Mouse (Mus musculus) liver, adult 2 months (tissue): ENCODE results near the gene Otog.

Source experiments
- CTCF ChIP-seq: fragments of 200-500 bp; IDR thresholded peaks from 2 replicates; pipeline ENCODE4 v1.5.1; 2011; ENCODE audit warnings: low read depth, low read length, control low read depth
- POLR2A ChIP-seq: fragments of 200-500 bp; IDR thresholded peaks from 2 replicates; pipeline ENCODE4 v1.6.1; 2011; ENCODE audit warnings: low read length, control low read depth; ENCODE audit not compliant: insufficient read depth; ENCODE audit errors: extremely low read depth

GRCm38 (mm10) chr7:46287051-46287450 lies 46.3 kb downstream of the Otog start:
- TF ChIP-seq CTCF (no peak), POLR2A (no peak)
